Mouse (Mus musculus): ENCODE data around the gene Mre11a.

GRCm38 (mm10) chr9:14784039-14785002 is at the start of gene Mre11a, which contains the start of gene Ankrd49:
- no peak for TF ChIP-seq POLR2A (IDR thresholded peaks at IDR 0.05; ENCODE audit: low read depth, low read length)
- TF ChIP-seq CTCF (conservative IDR thresholded peaks at IDR 0.05; ENCODE audit: insufficient read depth, insufficient read length, low read depth, low read length), result no peak
